Mouse (Mus musculus): ENCODE measurements around the gene Cys1. TPM values are rescaled to one million over a fixed set of nuclear protein-coding genes. Genes with fewer than 3 reads are reported as not detected.

The Cys1 gene
- total RNA-seq, 2 experiments from 2014 or later = 1.8 to 2.7 TPM

DNA sequence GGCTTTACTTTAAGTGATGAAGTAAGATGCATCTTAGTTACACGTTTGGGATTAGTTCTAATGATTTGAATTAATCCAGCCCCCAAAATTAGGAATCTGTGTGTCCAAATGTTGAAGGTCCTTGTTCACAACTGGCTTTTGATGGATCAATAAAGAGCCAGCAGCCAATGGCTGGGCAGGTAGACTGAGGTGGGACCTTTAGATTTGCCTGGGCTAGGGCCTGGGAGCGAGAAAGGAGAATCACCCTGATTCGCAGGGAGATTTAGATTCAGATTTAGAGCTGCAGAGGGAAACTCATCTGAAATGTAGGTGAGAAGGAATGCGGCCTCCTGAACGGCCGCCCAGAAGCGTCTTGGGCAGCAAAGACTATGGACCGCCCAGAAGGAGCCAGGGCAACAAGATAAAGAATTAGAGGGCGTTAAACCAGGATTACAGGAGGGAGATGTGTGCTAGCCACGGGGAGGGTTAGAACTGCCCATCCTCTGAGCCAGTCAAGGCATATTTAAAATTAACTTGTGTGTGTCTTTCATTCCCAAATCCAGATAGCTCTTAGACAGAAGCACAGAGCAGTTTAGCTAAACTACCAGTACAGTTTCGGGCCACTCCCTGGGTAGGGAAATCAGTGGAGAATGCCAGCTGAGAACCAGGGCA, 5.2 kb upstream of the Cys1 start:
- no peak overlapping the region for H3K4me3 ChIP-seq
- intact Hi-C loops (cut with DNase I) = no loop called here
- DNase-seq = no peak
- TF ChIP-seq CTCF (IDR thresholded peaks at IDR 0.05) = no peak
- no peak overlapping the region for H3K27ac ChIP-seq

DNA sequence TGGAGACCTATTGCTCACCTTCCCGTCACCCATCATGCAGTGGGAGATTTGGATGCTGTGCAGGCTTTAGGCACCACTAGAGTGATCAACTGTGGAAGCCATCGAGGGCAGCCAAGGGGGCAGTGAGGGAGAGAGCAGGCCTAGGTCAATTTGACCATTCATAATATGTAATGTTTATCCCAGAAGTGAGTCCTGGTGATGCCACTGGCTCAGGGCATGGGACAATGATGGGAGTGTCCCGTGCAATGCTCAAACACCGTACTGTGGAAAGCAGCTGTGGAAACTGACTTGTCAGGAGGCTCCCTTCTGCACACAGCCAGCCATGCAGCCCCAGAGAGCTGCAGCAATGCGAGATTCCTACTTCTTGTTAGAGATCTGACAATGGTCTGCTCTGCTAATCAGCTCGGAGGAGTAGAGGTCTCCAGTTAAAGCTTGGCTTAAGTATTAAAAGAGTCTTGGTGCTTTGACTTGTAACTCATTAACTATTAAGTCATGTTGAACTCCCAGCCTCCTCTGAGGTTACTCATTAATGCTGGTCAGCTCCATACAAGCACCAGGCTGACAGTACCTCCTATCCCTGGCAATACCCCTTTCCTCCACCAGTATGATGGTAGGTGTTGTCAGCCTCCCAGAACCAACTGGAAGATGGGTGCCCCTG, 4.6 kb upstream of the Cys1 start:
- Histone ChIP-seq H3K27ac (no peak overlapping the region), H3K4me3 (no peak overlapping the region)
- no peak for DNase-seq
- TF ChIP-seq CTCF (IDR thresholded peaks at IDR 0.05) = no peak
- intact Hi-C loops (cut with DNase I) = no loop called here

DNA sequence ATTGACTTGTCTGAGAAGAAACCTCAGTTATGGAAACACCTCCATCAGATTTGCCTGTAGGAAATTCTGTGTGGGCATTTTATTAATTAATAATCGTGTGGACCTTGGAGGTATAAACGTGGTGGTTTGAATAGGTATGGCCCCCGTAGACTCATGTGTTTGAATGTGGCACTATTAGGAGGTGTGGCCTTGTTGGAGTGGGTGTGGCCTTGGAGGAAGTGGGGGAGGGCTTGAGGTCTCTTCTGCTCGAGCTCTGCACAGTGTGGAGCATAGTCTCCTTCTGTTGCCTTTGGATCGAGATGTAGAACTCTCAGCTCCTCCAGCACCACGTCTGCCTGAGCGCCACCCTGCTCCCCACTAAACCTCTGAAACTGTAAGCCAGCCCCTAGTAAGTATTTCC, 1.8 kb upstream of the Cys1 start:
- Histone ChIP-seq H3K27ac (0 out of 2 replicates have a peak overlapping the region, but pooled peaks have one; percentile 89), H3K4me3 (no peak overlapping the region)
- no peak for DNase-seq
- TF ChIP-seq CTCF (IDR thresholded peaks at IDR 0.05) = no peak
- intact Hi-C loops (cut with DNase I) = no loop called here

- peak; percentile 52 for DNase-seq
- no peak for TF ChIP-seq CTCF (IDR thresholded peaks at IDR 0.05)
- peak overlapping the region; percentile 75 for H3K4me3 ChIP-seq
- intact Hi-C loops (cut with DNase I) = no loop called here
- H3K27ac ChIP-seq = peak overlapping the region; percentile 89
These were observed 950 bp upstream of the Cys1 start for GRCm38 (mm10) chr12:24682563-24682962.

DNA sequence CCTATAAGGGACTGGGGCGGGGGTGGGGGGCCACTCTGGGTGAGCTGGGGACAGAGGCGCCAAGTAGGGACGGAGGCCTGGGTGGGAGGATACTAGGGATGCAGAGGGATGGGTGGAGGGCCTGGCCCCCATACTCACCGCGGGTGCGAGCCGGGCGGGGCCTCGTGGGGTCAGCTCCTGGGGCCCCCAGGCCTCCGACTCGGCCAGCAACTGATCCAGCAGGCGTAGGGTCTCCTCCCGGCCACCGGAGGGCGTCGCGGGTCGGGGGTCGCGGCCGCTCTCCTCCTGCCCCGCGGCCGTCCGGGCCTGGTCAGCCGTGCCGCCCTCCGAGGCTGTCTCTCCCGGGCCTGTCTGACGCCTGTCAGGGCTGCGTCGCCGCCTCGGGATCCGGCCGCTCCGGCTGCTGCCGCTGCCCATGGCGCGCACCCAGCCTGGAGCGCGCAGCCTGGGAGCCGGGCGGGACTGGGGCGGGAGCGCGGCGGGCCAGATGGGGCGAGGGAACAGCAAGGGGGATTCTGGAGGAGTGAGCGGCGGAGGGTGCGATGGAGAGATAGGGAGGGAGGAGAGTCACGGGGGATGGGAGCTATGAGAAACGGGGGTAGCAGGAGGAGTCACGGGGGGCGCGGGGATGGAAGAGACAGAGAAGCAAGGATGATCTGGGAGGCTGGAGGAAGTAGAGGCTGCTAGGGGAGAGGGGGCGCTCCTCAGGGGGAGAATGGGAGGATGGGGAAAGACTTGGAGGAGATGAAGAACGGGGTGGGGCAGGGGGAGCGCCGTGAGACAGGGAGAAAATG, 924 bp downstream of the Cys1 start:
- Histone ChIP-seq H3K27ac (peak overlapping the region; percentile 89), H3K4me3 (peak overlapping the region; percentile 75)
- intact Hi-C loops (cut with DNase I) = no loop called here
- peak; percentile 30; the same call in 1 of the 2 replicates for TF ChIP-seq CTCF (IDR thresholded peaks at IDR 0.05)
- peak; percentile 66 for DNase-seq

- peak overlapping the region; percentile 75 for H3K4me3 ChIP-seq
- no peak for TF ChIP-seq CTCF (IDR thresholded peaks at IDR 0.05)
- intact Hi-C loops (cut with DNase I) = no loop called here
- peak overlapping the region; percentile 89 for H3K27ac ChIP-seq
- peak; percentile 76 for DNase-seq
These were observed 1.5 kb downstream of the Cys1 start for GRCm38 (mm10) chr12:24680096-24680491.

DNA sequence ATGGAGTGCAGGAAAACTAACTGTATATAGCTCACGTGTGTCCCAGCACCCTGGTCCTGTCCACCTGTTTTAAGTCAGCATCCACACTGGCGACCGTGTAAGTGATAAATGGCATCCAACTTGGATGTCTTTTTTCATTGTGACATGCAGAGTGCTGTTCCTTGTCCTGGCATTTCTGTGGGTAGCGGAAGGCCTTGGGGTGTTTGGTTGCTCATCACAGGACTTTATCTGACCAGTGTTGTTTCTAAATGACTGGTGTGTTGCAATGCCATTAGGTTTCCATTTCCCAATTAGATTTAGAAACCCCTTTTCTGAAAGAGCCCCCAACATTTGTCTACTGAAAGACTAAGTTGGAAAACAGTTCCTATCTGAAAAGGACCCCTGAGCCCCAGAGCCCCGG, 19.5 kb downstream of the Cys1 start:
- no peak for TF ChIP-seq CTCF (IDR thresholded peaks at IDR 0.05)
- Histone ChIP-seq H3K27ac (no peak overlapping the region), H3K4me3 (no peak overlapping the region)
- intact Hi-C loops (cut with DNase I) = no loop called here
- DNase-seq = no peak

DNA sequence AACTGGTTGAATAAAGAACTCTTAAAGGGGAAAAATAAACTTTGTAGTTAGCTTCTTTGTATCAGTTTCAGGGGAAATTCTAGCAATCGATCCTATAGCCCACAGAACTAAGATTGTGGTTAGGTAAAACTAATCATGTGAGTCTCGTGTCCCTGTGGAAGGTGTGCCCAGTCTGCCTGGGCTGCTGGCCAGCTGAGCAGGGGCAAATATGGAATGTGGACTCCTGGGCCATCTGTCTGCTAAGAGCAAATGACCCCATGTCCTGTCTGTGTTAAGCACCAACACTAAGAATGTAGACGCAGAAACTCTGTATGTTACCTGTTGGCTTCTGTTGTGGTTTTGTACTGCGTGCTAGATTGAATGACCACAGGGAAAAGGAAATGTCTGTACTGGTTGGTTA, 20.5 kb downstream of the Cys1 start:
- no peak for TF ChIP-seq CTCF (IDR thresholded peaks at IDR 0.05)
- Histone ChIP-seq H3K4me3 (no peak overlapping the region), H3K27ac (no peak overlapping the region)
- DNase-seq = no peak
- intact Hi-C loops (cut with DNase I) = no loop called here

GRCm38 (mm10) chr12:24659923-24660322, 21.7 kb downstream of the Cys1 start:
- Histone ChIP-seq H3K4me3 (no peak overlapping the region), H3K27ac (no peak overlapping the region)
- intact Hi-C loops (cut with DNase I) = no loop called here
- DNase-seq = no peak
- no peak for TF ChIP-seq CTCF (IDR thresholded peaks at IDR 0.05)

GRCm38 (mm10) chr12:24658998-24659397, 22.6 kb downstream of the Cys1 start:
- no peak overlapping the region for H3K4me3 ChIP-seq
- no peak for TF ChIP-seq CTCF (IDR thresholded peaks at IDR 0.05)
- DNase-seq = no peak
- H3K27ac ChIP-seq = no peak overlapping the region
- intact Hi-C loops (cut with DNase I) = no loop called here

DNA sequence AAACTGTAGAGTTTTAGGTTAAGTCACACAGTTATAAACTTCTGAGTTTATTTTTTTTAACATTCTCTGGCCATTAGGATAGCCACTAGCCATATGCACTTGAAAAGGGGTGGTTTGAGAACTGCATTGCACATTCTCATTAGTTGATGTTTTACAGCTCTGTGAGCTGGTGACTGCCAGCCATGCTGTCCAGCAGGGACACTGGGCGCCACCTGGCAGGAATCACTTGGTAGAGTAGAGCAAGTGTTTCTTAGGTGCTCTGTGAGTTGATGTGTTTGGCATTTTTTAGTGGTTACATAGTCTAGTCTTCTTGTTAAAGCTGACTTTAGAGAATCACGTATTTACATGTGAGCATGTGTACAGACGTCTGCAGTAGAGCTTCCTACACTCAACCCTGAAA, 25.2 kb downstream of the Cys1 start:
- intact Hi-C loops (cut with DNase I) = no loop called here
- Histone ChIP-seq H3K27ac (no peak overlapping the region), H3K4me3 (0 out of 2 replicates have a peak overlapping the region, but pooled peaks have one; percentile 15)
- TF ChIP-seq CTCF (IDR thresholded peaks at IDR 0.05) = no peak
- no peak for DNase-seq

- DNase-seq = peak; percentile 45
- intact Hi-C loops (cut with DNase I) = no loop called here
- Histone ChIP-seq H3K4me3 (no peak overlapping the region), H3K27ac (peak overlapping the region; percentile 52)
- no peak for TF ChIP-seq CTCF (IDR thresholded peaks at IDR 0.05)
These were observed 27.3 kb downstream of the Cys1 start for GRCm38 (mm10) chr12:24654065-24654862.

Measured in gastrocnemius, adult 2 months (tissue).